Mouse (Mus musculus) ES-Bruce4 (cell line): ENCODE results near the gene BC005537. TPM values are rescaled to one million over a fixed set of nuclear protein-coding genes. Genes with fewer than 3 reads are reported as not detected.

Experiments used
- H3K27ac ChIP-seq: 2 replicates; pipeline ENCODE4 v1.5.1; 2012; ENCODE audit warnings: low read length, inconsistent platforms; ENCODE audit not compliant: insufficient read depth
- H3K27me3 ChIP-seq: 2 replicates; pipeline ENCODE4 v1.6.1; 2012; ENCODE audit warnings: mild to moderate bottlenecking, low read length, inconsistent platforms; ENCODE audit not compliant: control insufficient read depth, poor library complexity, insufficient read depth, severe bottlenecking
- H3K36me3 ChIP-seq: 2 replicates; pipeline ENCODE4 v1.6.1; 2012; ENCODE audit warnings: inconsistent platforms, mild to moderate bottlenecking, low read length, moderate library complexity; ENCODE audit not compliant: control insufficient read depth, poor library complexity, insufficient read depth, severe bottlenecking
- H3K4me1 ChIP-seq: one replicate; pipeline ENCODE4 v1.8.1; 2011; ENCODE audit warnings: low read length; ENCODE audit not compliant: control insufficient read depth, insufficient read depth
- H3K4me3 ChIP-seq: 2 replicates; pipeline ENCODE4 v1.5.1; 2011; ENCODE audit warnings: low read depth, mild to moderate bottlenecking, low read length
- H3K9ac ChIP-seq: 2 replicates; pipeline ENCODE4 v1.6.1; 2012; ENCODE audit warnings: low read depth, mild to moderate bottlenecking, inconsistent platforms; ENCODE audit not compliant: poor library complexity, severe bottlenecking
- H3K9me3 ChIP-seq: replicated peaks from 2 replicates; pipeline ENCODE4 v1.6.1; 2012; ENCODE audit warnings: mild to moderate bottlenecking, low read length, inconsistent platforms; ENCODE audit not compliant: control insufficient read depth, poor library complexity, insufficient read depth, severe bottlenecking
- CTCF ChIP-seq: IDR thresholded peaks from one replicate; pipeline ENCODE4 v1.8.1; 2011; ENCODE audit warnings: low read depth, low read length
- EP300 ChIP-seq: IDR thresholded peaks from 2 replicates; pipeline ENCODE4 v1.6.1; 2011; ENCODE audit warnings: low read depth, low read length; ENCODE audit not compliant: insufficient read depth
- POLR2A ChIP-seq: IDR thresholded peaks from one replicate; pipeline ENCODE4 v1.8.1; 2011; ENCODE audit warnings: low read length; ENCODE audit not compliant: insufficient read depth
- polyA plus RNA-seq: library from polyadenylated mRNA; stranded (reverse); fragments of >200 nt; gene quantifications from 2 replicates; pipeline ENCODE4 v1.2.4, GENCODE M21; 2011; ENCODE audit warnings: low read depth; ENCODE audit not compliant: missing spikeins, insufficient read depth, insufficient read length

BC005537 gene
- polyA plus RNA-seq, 1 experiment: 92.7 TPM

DNA sequence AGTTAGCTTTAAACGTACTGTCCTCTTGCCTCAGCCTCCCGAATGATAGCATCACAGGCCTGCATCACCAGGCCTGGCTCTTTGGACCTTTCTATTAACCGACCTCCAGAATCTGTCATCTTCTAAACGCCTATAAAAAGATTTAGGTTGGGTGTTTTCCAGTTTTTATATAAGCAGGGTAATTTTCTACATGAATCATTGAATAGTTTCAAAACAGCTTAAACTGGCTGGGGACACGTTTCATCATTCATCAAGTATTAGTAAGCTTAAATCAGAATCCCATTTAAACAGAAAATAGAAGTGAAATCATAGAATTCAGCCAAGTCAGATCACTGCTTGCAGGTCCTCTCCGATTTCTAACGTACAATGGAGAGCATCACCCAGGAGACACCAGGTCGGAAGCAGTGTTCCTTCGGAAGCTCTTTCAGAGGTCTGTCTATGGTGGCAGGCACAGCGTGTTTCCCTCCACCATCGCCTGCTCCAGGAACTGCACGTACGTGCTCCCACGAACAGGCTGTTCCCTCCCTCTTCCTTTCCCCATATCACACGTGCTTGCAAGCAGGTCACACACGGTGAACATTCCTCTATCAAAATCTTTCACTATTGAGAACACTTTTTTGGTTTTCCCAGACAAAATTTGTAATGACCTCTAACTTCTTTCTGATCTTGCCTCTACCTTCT is 21.3 kb downstream of the BC005537 start:
- no peak for TF ChIP-seq CTCF
- TF ChIP-seq POLR2A: no peak
- no peak for TF ChIP-seq EP300

DNA sequence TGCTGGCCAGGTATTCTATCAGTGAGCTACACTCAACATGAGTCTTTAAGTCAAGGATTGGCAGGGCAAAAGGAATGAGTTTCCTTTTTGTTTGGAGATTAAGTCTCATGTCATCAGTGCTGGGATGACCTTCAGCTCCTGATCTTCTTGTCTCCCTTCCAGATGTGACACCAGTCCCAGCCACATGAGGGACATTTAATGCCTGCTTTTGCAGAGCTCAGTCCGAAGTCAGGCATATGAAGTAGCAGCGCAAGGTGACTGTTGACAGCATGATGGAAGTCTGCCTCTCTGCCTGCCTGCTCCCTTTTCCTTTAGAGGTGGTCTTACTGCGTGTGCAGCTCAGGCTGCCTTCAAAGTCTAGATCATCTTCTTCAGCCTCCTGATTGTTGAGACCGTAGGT is 23.2 kb downstream of the BC005537 start:
- no peak for TF ChIP-seq POLR2A
- no peak for TF ChIP-seq CTCF
- TF ChIP-seq EP300: no peak
- H3K4me3 ChIP-seq: no peak overlapping the region
- no peaks in the 10 kb centered on the region for H3K9me3 ChIP-seq
- no peak overlapping the region for H3K9ac ChIP-seq
- no peak overlapping the region for H3K27ac ChIP-seq
- H3K36me3 ChIP-seq: 0 out of 2 replicates have a peak, but pooled peaks cover 2% of the 10 kb centered on the region
- H3K27me3 ChIP-seq: no peaks in the 10 kb centered on the region
- H3K4me1 ChIP-seq: no peaks in the 10 kb centered on the region

More for the DNA sequence above, 21.3 kb downstream of the BC005537 start:
- Histone ChIP-seq H3K9me3 (no peaks in the 10 kb centered on the region), H3K27me3 (no peaks in the 10 kb centered on the region), H3K36me3 (0 out of 2 replicates have a peak, but pooled peaks cover 2% of the 10 kb centered on the region), H3K4me1 (no peaks in the 10 kb centered on the region), H3K4me3 (no peak overlapping the region), H3K27ac (no peak overlapping the region), H3K9ac (no peak overlapping the region)

DNA sequence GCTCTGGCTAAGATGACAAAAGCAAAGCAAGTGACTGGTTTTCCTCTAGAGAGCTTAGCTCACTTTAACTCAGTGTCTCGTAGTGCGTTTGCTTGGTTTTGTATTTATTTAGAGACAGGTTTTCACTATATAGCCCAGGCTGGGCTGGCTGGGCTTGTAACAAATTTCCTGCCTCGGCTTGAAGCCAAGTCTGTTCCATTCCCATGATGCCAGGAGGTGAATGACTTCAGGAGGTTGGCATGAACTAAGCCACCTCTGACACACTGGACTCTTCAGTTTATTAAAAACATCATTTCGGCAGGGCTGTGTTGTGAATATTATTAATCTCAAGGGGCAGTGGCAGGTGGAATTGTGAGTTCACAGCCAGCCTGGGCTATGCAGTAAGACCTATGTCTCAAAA is 24.1 kb downstream of the BC005537 start:
- TF ChIP-seq EP300 (no peak), CTCF (no peak)
- Histone ChIP-seq H3K4me1 (no peaks in the 10 kb centered on the region), H3K27me3 (no peaks in the 10 kb centered on the region), H3K9ac (no peak overlapping the region), H3K27ac (no peak overlapping the region), H3K4me3 (no peak overlapping the region), H3K36me3 (0 out of 2 replicates have a peak, but pooled peaks cover 2% of the 10 kb centered on the region), H3K9me3 (no peaks in the 10 kb centered on the region)

DNA sequence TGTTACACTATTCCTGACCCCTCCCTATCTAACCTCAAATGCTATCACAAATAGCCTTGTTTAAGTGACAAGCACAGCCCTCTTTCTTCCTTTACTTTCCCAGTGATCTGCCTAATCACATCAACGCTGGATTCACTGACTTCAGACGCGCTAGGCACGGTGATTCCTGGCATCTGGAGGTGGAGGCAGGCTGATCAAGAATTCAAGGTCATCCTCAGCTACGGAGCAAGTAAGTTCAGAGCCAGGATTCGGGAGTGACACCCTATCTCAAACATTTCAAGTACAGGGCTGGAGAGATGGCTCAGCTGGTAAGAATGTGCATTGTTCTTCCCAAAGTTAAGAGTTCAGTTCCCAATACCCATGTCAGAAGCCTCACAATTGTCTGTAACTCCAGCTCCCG is 24.7 kb downstream of the BC005537 start:
- Histone ChIP-seq H3K36me3 (0 out of 2 replicates have a peak, but pooled peaks cover 2% of the 10 kb centered on the region), H3K4me3 (no peak overlapping the region), H3K27me3 (no peaks in the 10 kb centered on the region), H3K9ac (no peak overlapping the region), H3K27ac (no peak overlapping the region), H3K4me1 (no peaks in the 10 kb centered on the region), H3K9me3 (no peaks in the 10 kb centered on the region)
- no peak for TF ChIP-seq POLR2A
- no peak for TF ChIP-seq CTCF
- TF ChIP-seq EP300: no peak

DNA sequence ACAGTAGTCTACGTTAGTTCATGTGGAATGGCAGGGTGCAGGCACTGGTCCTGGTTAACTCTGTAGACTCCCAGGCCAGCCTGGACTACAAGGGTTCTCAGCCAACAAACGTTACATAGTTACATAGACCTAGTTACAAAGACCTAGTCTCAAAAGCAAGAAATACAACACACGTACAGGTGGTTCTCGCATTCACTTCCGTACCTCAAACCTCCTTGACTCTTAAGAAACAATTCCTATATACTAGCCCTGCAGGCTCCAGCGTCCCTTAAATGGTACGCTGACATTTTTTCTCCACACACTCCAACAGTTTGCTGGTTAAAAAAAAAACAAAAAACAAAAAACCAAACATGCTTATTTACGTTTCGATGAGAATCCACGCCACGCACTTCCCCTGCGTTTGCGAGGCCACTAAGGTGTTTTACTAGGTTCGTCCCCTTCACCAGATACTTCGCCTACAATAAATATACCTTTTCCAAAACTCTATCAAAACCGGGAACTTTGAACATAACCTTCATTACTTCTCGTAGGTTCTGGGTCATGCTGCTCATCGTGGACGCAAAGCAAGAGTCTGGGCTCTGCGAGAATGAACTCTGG is 29.4 kb downstream of the BC005537 start:
- TF ChIP-seq POLR2A: no peak
- TF ChIP-seq EP300: no peak
- TF ChIP-seq CTCF: no peak
- H3K27ac ChIP-seq: peak overlapping the region; percentile 53
- no peaks in the 10 kb centered on the region for H3K9me3 ChIP-seq
- H3K4me3 ChIP-seq: peak overlapping the region; percentile 94
- no peaks in the 10 kb centered on the region for H3K27me3 ChIP-seq
- peak overlapping the region; percentile 82 for H3K9ac ChIP-seq
- H3K4me1 ChIP-seq: no peaks in the 10 kb centered on the region
- H3K36me3 ChIP-seq: peaks cover 4% of the 10 kb centered on the region; the same call in 1 of the 2 replicates

DNA sequence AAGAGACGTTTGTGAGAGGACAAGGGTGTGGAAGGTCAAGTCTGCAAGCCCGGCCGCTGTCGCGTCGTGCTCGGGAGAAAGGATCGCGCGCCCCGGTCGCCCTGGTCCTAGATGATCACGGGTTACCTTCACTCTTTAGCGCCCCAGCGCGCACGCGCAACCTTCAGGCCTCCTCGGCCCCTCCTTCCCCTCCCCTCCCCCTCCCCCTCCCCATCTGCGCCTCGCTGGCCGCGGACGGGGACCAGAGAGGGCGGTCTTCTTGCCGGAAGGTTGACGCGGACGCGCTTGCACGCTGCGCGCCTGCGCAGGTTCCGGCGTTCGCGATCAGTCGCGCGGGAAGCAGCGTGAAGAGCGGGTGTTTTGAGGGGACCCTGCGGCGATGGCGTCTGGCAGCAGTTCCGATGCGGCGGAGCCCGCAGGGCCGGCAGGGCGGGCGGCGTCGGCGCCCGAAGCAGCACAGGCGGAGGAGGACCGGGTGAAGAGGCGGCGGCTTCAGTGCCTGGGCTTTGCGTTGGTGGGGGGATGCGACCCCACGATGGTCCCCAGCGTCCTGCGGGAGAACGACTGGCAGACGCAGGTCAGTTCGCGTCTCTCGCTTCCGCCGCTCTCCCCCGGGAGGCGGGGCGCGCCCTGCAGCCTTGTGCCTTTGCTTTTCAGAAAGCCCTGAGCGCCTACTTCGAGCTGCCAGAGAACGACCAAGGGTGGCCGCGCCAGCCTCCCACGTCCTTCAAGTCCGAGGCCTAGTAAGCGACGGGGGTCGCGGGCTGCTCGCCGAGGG is 30.1 kb downstream of the BC005537 start, which contains the start of the genes Acot13 and Tdp2:
Acot13 (minus strand) TSS at position 188 of the 778 bp plus-strand sequence.
Tdp2 (plus strand) TSS at position 327 of the 778 bp plus-strand sequence.
- peaks cover 8% of the 10 kb centered on the region for H3K36me3 ChIP-seq
- H3K9ac ChIP-seq: peak within 1 kb of the TSS; percentile 82
- TF ChIP-seq EP300 (0 out of 2 replicates have a peak, but pooled peaks have one; percentile 41), POLR2A (peak; percentile 76), CTCF (no peak)
- H3K4me1 ChIP-seq: no peaks in the 10 kb centered on the region
- H3K9me3 ChIP-seq: no peaks in the 10 kb centered on the region
- peak within 1 kb of the TSS; percentile 97 for H3K4me3 ChIP-seq
- peak within 1 kb of the TSS; percentile 53 for H3K27ac ChIP-seq
- no peaks in the 10 kb centered on the region for H3K27me3 ChIP-seq
